20 mouse cellular contexts compared by ENCODE assay signal in genomic region chr5:49065646-49066045, GRCm38 (mm10).
A peak's percentile ranks its signal among the peaks of the same experiment; 100 is the strongest.
DNase-seq lines count a peak whose midpoint lies in the region; ATAC-seq and TF ChIP-seq lines count a peak whose summit lies in the region.
"Had no signal": no experiment of that assay in that cellular context is flagged by ENCODE, and none has a peak within 500 bp of the region (broad histone marks: within the 10 kb centered on the region; RNA-seq: fewer than 3 reads in every experiment).

No protein-coding gene starts in this region.

- H3K9me3 ChIP-seq in kidney, postnatal 0 days (replicated peaks; ENCODE audit: low read length), result no peaks in the 10 kb centered on the region
- H3K9me3 ChIP-seq in midbrain, postnatal 0 days (ENCODE audit: low read length), result no peaks in the 10 kb centered on the region
- no peaks in the 10 kb centered on the region for H3K9me3 ChIP-seq in midbrain, embryonic 15.5 days
- no peaks in the 10 kb centered on the region for H3K9me3 ChIP-seq in stomach, postnatal 0 days (ENCODE audit: control insufficient read depth, low read length)
- H3K9me3 ChIP-seq: heart, embryonic 10.5 days; limb, embryonic 13.5 days; liver, embryonic 12.5 days; neural tube, embryonic 15.5 days had no signal

- 25% methylated on average over 1 of the region's 1 CpGs for WGBS in kidney, postnatal 0 days
- 8% methylated on average over 1 of the region's 1 CpGs for WGBS in midbrain, postnatal 0 days
- WGBS in midbrain, embryonic 15.5 days, result 19% methylated on average over 1 of the region's 1 CpGs
- 20% methylated on average over 1 of the region's 1 CpGs for WGBS in stomach, postnatal 0 days

- DNase-seq in frontal cortex, postnatal 14 days (ENCODE audit: low spot score in 2 of 2), result no peak
- DNase-seq in kidney, postnatal 0 days (ENCODE audit: low spot score), result peak; percentile 16
- DNase-seq in kidney, postnatal 4 days, result no peak
- DNase-seq in midbrain, postnatal 0 days (ENCODE audit: low spot score), result peak; percentile 41
- no peak for DNase-seq in stomach, postnatal 0 days (ENCODE audit: low spot score)
- DNase-seq: adrenal gland, adult 8-10 months; cerebellum, adult 9-11 months; kidney, adult 2 months; kidney, postnatal 10 days; layer of hippocampus, postnatal 36 days; lung, adult 18-20 months; lung, postnatal 36 days had no signal

- no peak overlapping the region for H3K9ac ChIP-seq in kidney, postnatal 0 days (ENCODE audit: low read depth, low read length)
- H3K9ac ChIP-seq in midbrain, postnatal 0 days (replicated peaks; ENCODE audit: low read length, poor library complexity, severe bottlenecking), result no peak overlapping the region
- H3K9ac ChIP-seq in midbrain, embryonic 15.5 days, result no peak overlapping the region
- no peak overlapping the region for H3K9ac ChIP-seq in stomach, postnatal 0 days (ENCODE audit: low read length)
- H3K9ac ChIP-seq: limb, embryonic 13.5 days; liver, embryonic 12.5 days; neural tube, embryonic 15.5 days had no signal

- H3K4me2 ChIP-seq in kidney, postnatal 0 days (ENCODE audit: low read length), result no peak overlapping the region
- no peak overlapping the region for H3K4me2 ChIP-seq in midbrain, postnatal 0 days (ENCODE audit: low read depth, low read length, poor library complexity, severe bottlenecking)
- no peak overlapping the region for H3K4me2 ChIP-seq in midbrain, embryonic 15.5 days
- no peak overlapping the region for H3K4me2 ChIP-seq in stomach, postnatal 0 days (replicated peaks; ENCODE audit: low read depth)
- H3K4me2 ChIP-seq: limb, embryonic 13.5 days; liver, embryonic 12.5 days; neural tube, embryonic 15.5 days had no signal

- ATAC-seq in frontal cortex, adult (ENCODE audit: low TSS enrichment), result 0 out of 2 replicates have a peak, but pooled peaks have one; percentile 52
- no peak for ATAC-seq in kidney, postnatal 0 days (replicated peaks; ENCODE audit: low FRiP score, low read depth)
- no peak for ATAC-seq in midbrain, postnatal 0 days (ENCODE audit: low FRiP score)
- no peak for ATAC-seq in midbrain, embryonic 15.5 days (replicated peaks)
- no peak for ATAC-seq in stomach, postnatal 0 days (ENCODE audit: low FRiP score, low TSS enrichment)
- ATAC-seq: activated CD4-positive, CD25-positive, alpha-beta regulatory T cell, adult 4 months; forebrain, embryonic 16.5 days; liver, embryonic 12.5 days had no signal

- H3K36me3 ChIP-seq in kidney, postnatal 0 days (ENCODE audit: insufficient read depth, low read length), result no peaks in the 10 kb centered on the region
- H3K36me3 ChIP-seq in midbrain, postnatal 0 days (ENCODE audit: insufficient read depth, low read length), result no peaks in the 10 kb centered on the region
- H3K36me3 ChIP-seq in midbrain, embryonic 15.5 days (replicated peaks), result no peaks in the 10 kb centered on the region
- H3K36me3 ChIP-seq in stomach, postnatal 0 days (ENCODE audit: control insufficient read depth, insufficient read depth, low read length), result no peaks in the 10 kb centered on the region
- H3K36me3 ChIP-seq: heart, embryonic 10.5 days; limb, embryonic 13.5 days; liver, embryonic 12.5 days; neural tube, embryonic 15.5 days had no signal

- TF ChIP-seq EP300 in stomach, postnatal 0 days (optimal IDR thresholded peaks at IDR 0.05), result no peak

- H3K4me3 ChIP-seq in kidney, postnatal 0 days (replicated peaks; ENCODE audit: low read depth, low read length), result no peak overlapping the region
- H3K4me3 ChIP-seq in midbrain, postnatal 0 days (ENCODE audit: low read depth, low read length), result no peak overlapping the region
- H3K4me3 ChIP-seq in midbrain, embryonic 15.5 days, result no peak overlapping the region
- H3K4me3 ChIP-seq in stomach, postnatal 0 days (ENCODE audit: low read depth, low read length), result no peak overlapping the region
- H3K4me3 ChIP-seq: heart, embryonic 10.5 days; limb, embryonic 13.5 days; liver, embryonic 12.5 days; neural tube, embryonic 15.5 days had no signal

- no peak overlapping the region for H3K27ac ChIP-seq in kidney, postnatal 0 days
- no peak overlapping the region for H3K27ac ChIP-seq in midbrain, postnatal 0 days (ENCODE audit: low read depth, low read length)
- H3K27ac ChIP-seq in midbrain, embryonic 15.5 days, result no peak overlapping the region
- no peak overlapping the region for H3K27ac ChIP-seq in stomach, postnatal 0 days (replicated peaks)
- H3K27ac ChIP-seq: heart, embryonic 10.5 days; limb, embryonic 13.5 days; liver, embryonic 12.5 days; neural tube, embryonic 15.5 days had no signal

- peak; percentile 16; the same call in 1 of the 2 replicates for TF ChIP-seq CTCF in kidney, postnatal 0 days (IDR thresholded peaks at IDR 0.05; ENCODE audit: low read depth)
- peak; percentile 67 for TF ChIP-seq CTCF in midbrain, postnatal 0 days (IDR thresholded peaks at IDR 0.05)
- TF ChIP-seq CTCF in stomach, postnatal 0 days (IDR thresholded peaks at IDR 0.05; ENCODE audit: low read depth), result peak; percentile 47

- H3K4me1 ChIP-seq in kidney, postnatal 0 days (replicated peaks; ENCODE audit: insufficient read depth, low read length), result no peaks in the 10 kb centered on the region
- no peaks in the 10 kb centered on the region for H3K4me1 ChIP-seq in midbrain, postnatal 0 days (ENCODE audit: insufficient read depth, low read length)
- no peaks in the 10 kb centered on the region for H3K4me1 ChIP-seq in midbrain, embryonic 15.5 days
- no peaks in the 10 kb centered on the region for H3K4me1 ChIP-seq in stomach, postnatal 0 days (replicated peaks; ENCODE audit: control insufficient read depth, insufficient read depth)
- H3K4me1 ChIP-seq: heart, embryonic 10.5 days; limb, embryonic 13.5 days; liver, embryonic 12.5 days; neural tube, embryonic 15.5 days had no signal

- no peaks in the 10 kb centered on the region for H3K27me3 ChIP-seq in kidney, postnatal 0 days (ENCODE audit: insufficient read depth, low read length)
- H3K27me3 ChIP-seq in midbrain, postnatal 0 days (ENCODE audit: insufficient read depth, low read length), result no peaks in the 10 kb centered on the region
- no peaks in the 10 kb centered on the region for H3K27me3 ChIP-seq in midbrain, embryonic 15.5 days (replicated peaks)
- no peaks in the 10 kb centered on the region for H3K27me3 ChIP-seq in stomach, postnatal 0 days (ENCODE audit: control insufficient read depth, insufficient read depth, low read length)
- H3K27me3 ChIP-seq: limb, embryonic 13.5 days; liver, embryonic 12.5 days; neural tube, embryonic 15.5 days had no signal

Comparison
In these comparisons a context has a peak if more than half of its experiments do, and no peak if none do; other contexts are left out.
1. DNase-seq: peak in kidney, postnatal 0 days (single experiment) and midbrain, postnatal 0 days (single experiment); none in frontal cortex, postnatal 14 days (0 of 2), kidney, postnatal 4 days (0 of 2) and stomach, postnatal 0 days (single experiment).
2. CTCF ChIP-seq: peak in every context shown above with its lines; median percentile 67 in midbrain, postnatal 0 days; 47 in stomach, postnatal 0 days; 16 in kidney, postnatal 0 days.